Mouse (Mus musculus) liver, postnatal 0 days (tissue): ENCODE measurements around the gene Gpn3.

ENCODE experiments used
- CTCF ChIP-seq: sonication (generic); IDR thresholded peaks from 2 replicates; pipeline ENCODE4 v1.5.1; 2016; ENCODE audit warnings: antibody characterized with exemption, low read depth
- EP300 ChIP-seq: IDR thresholded peaks from 2 replicates; pipeline ENCODE4 v1.6.1; 2016; ENCODE audit warnings: antibody characterized with exemption, low read depth, mild to moderate bottlenecking

- TF ChIP-seq CTCF (no peak), EP300 (no peak)
Measured at GRCm38 (mm10) chr5:122392227-122393004, 20.7 kb downstream of the Gpn3 start.
